Mouse (Mus musculus) bone marrow macrophage, adult 2 months (primary cell): ENCODE data around the gene Lrrk2.

Experiments
- CTCF ChIP-seq: IDR thresholded peaks from 2 replicates; pipeline ENCODE4 v1.5.1; 2012; ENCODE audit warnings: low read depth, mild to moderate bottlenecking, low read length, moderate library complexity
- POLR2A ChIP-seq: IDR thresholded peaks from 2 replicates; pipeline ENCODE4 v1.6.1; 2012; ENCODE audit warnings: mild to moderate bottlenecking, low read depth, low read length, borderline replicate concordance

- TF ChIP-seq POLR2A (no peak), CTCF (no peak)
These were observed 8.3 kb upstream of the Lrrk2 start for GRCm38 (mm10) chr15:91664586-91665132.
